Comparison of ENCODE assay signal across 17 mouse cellular contexts in genomic region chr2:91394078-91394477, GRCm38 (mm10). TPM values are rescaled to one million over a fixed set of nuclear protein-coding genes. Genes with fewer than 3 reads are reported as not detected.
DNase-seq lines count a peak whose midpoint lies in the region; ATAC-seq and TF ChIP-seq lines count a peak whose summit lies in the region.
"Had no signal": no experiment of that assay in that cellular context is flagged by ENCODE, and none has a peak within 500 bp of the region (broad histone marks: within the 10 kb centered on the region; RNA-seq: fewer than 3 reads in every experiment).

No protein-coding gene starts in this region.

- H3K36me3 ChIP-seq in forebrain, embryonic 10.5 days (replicated peaks), result peaks cover 3% of the 10 kb centered on the region; the same call in 1 of the 2 replicates
- H3K36me3 ChIP-seq in forebrain, postnatal 0 days (ENCODE audit: insufficient read depth), result no peaks in the 10 kb centered on the region
- no peaks in the 10 kb centered on the region for H3K36me3 ChIP-seq in kidney, embryonic 14.5 days (ENCODE audit: control insufficient read depth, insufficient read depth, low read length)
- H3K36me3 ChIP-seq: embryonic facial prominence, embryonic 13.5 days; intestine, embryonic 15.5 days had no signal

- no peak overlapping the region for H3K9ac ChIP-seq in forebrain, postnatal 0 days
- no peak overlapping the region for H3K9ac ChIP-seq in kidney, embryonic 14.5 days (ENCODE audit: low read depth, low read length)
- H3K9ac ChIP-seq: embryonic facial prominence, embryonic 13.5 days; intestine, embryonic 15.5 days had no signal

- no peak for TF ChIP-seq CTCF in forebrain, postnatal 0 days (IDR thresholded peaks at IDR 0.05; ENCODE audit: low read depth)

- H3K4me3 ChIP-seq in forebrain, embryonic 10.5 days, result no peak overlapping the region
- no peak overlapping the region for H3K4me3 ChIP-seq in forebrain, postnatal 0 days (ENCODE audit: low read depth, low read length)
- H3K4me3 ChIP-seq in kidney, embryonic 14.5 days (ENCODE audit: low read length), result no peak overlapping the region
- H3K4me3 ChIP-seq: embryonic facial prominence, embryonic 13.5 days; intestine, embryonic 15.5 days had no signal

- peaks cover 39% of the 10 kb centered on the region for H3K27me3 ChIP-seq in forebrain, embryonic 10.5 days (ENCODE audit: poor library complexity, severe bottlenecking)
- no peaks in the 10 kb centered on the region for H3K27me3 ChIP-seq in forebrain, postnatal 0 days (ENCODE audit: insufficient read depth, low read length)
- no peaks in the 10 kb centered on the region for H3K27me3 ChIP-seq in kidney, embryonic 14.5 days (ENCODE audit: control insufficient read depth, insufficient read depth, low read length)
- H3K27me3 ChIP-seq: embryonic facial prominence, embryonic 13.5 days; intestine, embryonic 15.5 days had no signal

- WGBS in forebrain, embryonic 10.5 days, result 74% methylated on average over 4 of the region's 4 CpGs
- 51% methylated on average over 4 of the region's 4 CpGs for WGBS in forebrain, postnatal 0 days
- 56% methylated on average over 4 of the region's 4 CpGs for WGBS in kidney, embryonic 14.5 days

- intact Hi-C loops in heart, postnatal 14 days (cut with DNase I), result no loop called here

- no peak overlapping the region for H3K4me2 ChIP-seq in forebrain, postnatal 0 days (ENCODE audit: low read depth)
- H3K4me2 ChIP-seq in kidney, embryonic 14.5 days (replicated peaks; ENCODE audit: low read depth, low read length), result no peak overlapping the region
- H3K4me2 ChIP-seq: embryonic facial prominence, embryonic 13.5 days; heart, embryonic 11.5 days; intestine, embryonic 15.5 days had no signal

- H3K27ac ChIP-seq in forebrain, embryonic 10.5 days, result 0 out of 2 replicates have a peak overlapping the region, but pooled peaks have one; percentile 31
- H3K27ac ChIP-seq in forebrain, postnatal 0 days (ENCODE audit: low read depth, low read length), result no peak overlapping the region
- no peak overlapping the region for H3K27ac ChIP-seq in kidney, embryonic 14.5 days (ENCODE audit: low read depth, low read length)
- H3K27ac ChIP-seq: embryonic facial prominence, embryonic 13.5 days; intestine, embryonic 15.5 days had no signal

- no peak for ATAC-seq in forebrain, postnatal 0 days
- ATAC-seq in kidney, embryonic 14.5 days (ENCODE audit: low FRiP score, low TSS enrichment), result peak; percentile 68; the same call in 1 of the 2 replicates
- ATAC-seq: activated CD4-positive, CD25-positive, alpha-beta regulatory T cell, adult 4 months; intestine, embryonic 15.5 days; midbrain, embryonic 16.5 days had no signal

- DNase-seq in forebrain, embryonic 10.5 days (ENCODE audit: extremely low spot score, low spot score), result no peak
- no peak for DNase-seq in forebrain, postnatal 0 days
- DNase-seq in cerebellum, adult 9-11 months, result peak; percentile 47
- DNase-seq in retina, postnatal 1 day, result peak; percentile 70
- no peak for DNase-seq in lung, postnatal 25 days (ENCODE audit: low spot score)
- DNase-seq in heart, postnatal 14 days, result no peak
- no peak for DNase-seq in adrenal gland, adult 18-20 months (ENCODE audit: low spot score in 2 of 2)
- DNase-seq: adrenal gland, postnatal 36 days; gastrocnemius, postnatal 14 days; lung, adult 2 months; spleen, adult 18-20 months had no signal

- peaks cover 43% of the 10 kb centered on the region for H3K4me1 ChIP-seq in forebrain, embryonic 10.5 days
- H3K4me1 ChIP-seq in forebrain, postnatal 0 days (ENCODE audit: insufficient read depth), result no peaks in the 10 kb centered on the region
- no peaks in the 10 kb centered on the region for H3K4me1 ChIP-seq in kidney, embryonic 14.5 days (ENCODE audit: control insufficient read depth, insufficient read depth, low read length)
- H3K4me1 ChIP-seq: intestine, embryonic 15.5 days had no signal

- H3K9me3 ChIP-seq in forebrain, embryonic 10.5 days, result no peaks in the 10 kb centered on the region
- H3K9me3 ChIP-seq in forebrain, postnatal 0 days (ENCODE audit: low read length), result no peaks in the 10 kb centered on the region
- H3K9me3 ChIP-seq in kidney, embryonic 14.5 days (ENCODE audit: control insufficient read depth, low read length), result no peaks in the 10 kb centered on the region
- H3K9me3 ChIP-seq: embryonic facial prominence, embryonic 13.5 days; intestine, embryonic 15.5 days had no signal

RNA-seq across cellular contexts. Expression of gene 1110051M20Rik, which starts 50.4 kb away (rescaled TPM):
- 95.7 and 100 TPM in 2 replicates for polyA plus RNA-seq in forebrain, embryonic 10.5 days (2016; fragmentation: Nextera tagmentation; extraction: Ambion mirVana)
- 127 and 147 TPM in 2 replicates for total RNA-seq in forebrain, postnatal 0 days (2014; rRNA removed)
- polyA plus RNA-seq in forebrain, postnatal 0 days (2015; fragmentation: Nextera tagmentation; extraction: Ambion mirVana), result 165 and 182 TPM in 2 replicates
- 65.9 and 73.3 TPM in 2 replicates for polyA plus RNA-seq in kidney, embryonic 14.5 days (2014; fragmentation: Nextera tagmentation; extraction: Ambion mirVana)
- 10 to 100 TPM; 10.5 to 12.0 TPM for total RNA-seq in heart, postnatal 14 days (2021)
- 10 to 100 TPM; 15.0 to 16.4 TPM for total RNA-seq in adrenal gland, adult 18-20 months (2021)

Comparison
In these comparisons a context has a peak if more than half of its experiments do, and no peak if none do; other contexts are left out.
1. DNase-seq: peak in cerebellum, adult 9-11 months (single experiment) and retina, postnatal 1 day (single experiment); none in forebrain, embryonic 10.5 days (single experiment), forebrain, postnatal 0 days (single experiment), lung, postnatal 25 days (single experiment), heart, postnatal 14 days (0 of 2) and adrenal gland, adult 18-20 months (0 of 2).